Mouse (Mus musculus) adrenal gland, adult 2 months (tissue): Measurements from ENCODE around the gene Ankub1. TPM values are rescaled to one million over a fixed set of nuclear protein-coding genes. Genes with fewer than 3 reads are reported as not detected.

Source experiments
- DNase-seq: peaks from one replicate; pipeline ENCODE4 v3.0.0; 2021
- microRNA-seq, 2 experiments: library from miRNA; unstranded; fragments of <30 nt; microRNA quantifications; one replicate each; pipeline ENCODE4 v1.2.0; 2021
- polyA plus RNA-seq: library from polyadenylated mRNA; depleted of rRNA; stranded (reverse); fragments of >200 nt; gene quantifications from 2 replicates; pipeline ENCODE4 v1.2.3, GENCODE M21; 2012; rRNA removed
- total RNA-seq, 2 experiments: library from RNA; stranded (reverse); gene quantifications; 2 replicates each; pipeline ENCODE4 v1.2.3; 2021

Ankub1 gene
- total and polyA plus RNA-seq, 3 experiments: not detected

DNA sequence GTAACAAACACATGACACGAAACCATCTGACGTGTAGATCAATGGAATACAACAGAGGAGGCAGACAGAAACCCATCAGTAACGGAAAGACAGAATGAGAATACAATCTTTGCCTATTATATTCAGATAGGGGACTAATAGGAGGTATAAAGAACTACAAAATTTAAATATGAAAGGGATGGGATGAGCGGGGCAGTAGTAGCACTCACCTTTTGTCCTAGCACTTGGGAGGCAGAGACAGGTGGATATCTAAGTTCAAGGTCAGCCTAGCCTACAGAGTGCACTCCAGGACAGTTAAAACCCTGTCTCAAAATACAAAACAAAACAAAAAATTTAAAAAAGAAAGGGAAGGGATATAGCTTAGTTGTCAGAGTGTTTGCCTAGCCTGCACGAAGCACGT is 49.4 kb downstream of the Ankub1 start:
- DNase-seq: no peak

DNA sequence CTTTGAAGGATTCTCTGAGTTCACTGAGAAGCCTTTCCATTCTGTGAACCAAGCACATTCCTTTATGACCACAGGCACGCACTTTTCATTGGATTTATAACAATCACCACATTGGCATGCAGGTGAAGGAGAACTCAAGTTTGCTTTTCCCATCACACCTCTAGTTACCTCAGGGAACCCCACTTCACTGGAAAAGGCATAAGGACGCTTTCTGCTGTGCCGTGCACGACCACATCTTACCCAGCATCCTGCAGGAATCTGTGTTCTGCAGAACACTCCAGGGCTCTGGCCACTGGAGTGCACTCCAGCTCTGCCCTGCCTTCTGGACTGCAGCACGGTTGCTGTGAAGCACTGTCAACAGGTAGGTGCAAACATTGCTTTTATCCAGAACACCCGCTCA is 55.0 kb downstream of the Ankub1 start:
- DNase-seq: no peak

DNA sequence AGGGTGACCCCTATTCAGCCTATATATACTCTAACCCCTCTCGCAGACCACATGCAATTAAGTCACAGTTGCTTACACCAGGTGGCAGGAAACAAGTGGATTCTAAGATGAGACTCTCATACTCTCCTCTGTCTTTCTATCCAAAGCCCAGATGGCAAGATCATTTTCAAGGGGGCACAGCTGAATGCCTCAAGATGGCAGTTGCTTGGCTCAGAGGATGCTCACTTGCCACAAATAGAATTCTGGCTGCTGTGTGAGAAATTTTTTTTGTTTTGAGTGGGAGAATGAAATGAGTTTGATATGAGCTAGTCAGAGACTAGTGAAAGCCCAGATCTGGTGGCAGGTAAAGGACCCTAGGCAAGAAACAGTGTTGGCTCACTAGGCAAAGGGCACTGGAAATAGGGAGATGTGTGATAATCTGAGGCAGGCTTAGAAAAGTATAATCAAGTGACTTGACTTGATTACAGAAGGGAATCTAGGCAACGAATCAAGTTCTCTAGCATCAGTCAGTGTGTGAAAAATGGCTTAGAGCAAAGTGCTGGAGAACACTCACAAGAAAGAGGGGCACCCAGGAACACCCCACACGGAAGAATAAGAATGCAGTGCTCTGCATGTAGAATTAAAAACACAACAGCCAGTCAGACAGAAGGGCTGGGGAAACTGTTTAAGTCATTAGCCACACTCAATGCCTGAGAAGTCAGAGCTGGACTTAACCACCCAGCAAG is 57.7 kb downstream of the Ankub1 start:
- no peak for DNase-seq

DNA sequence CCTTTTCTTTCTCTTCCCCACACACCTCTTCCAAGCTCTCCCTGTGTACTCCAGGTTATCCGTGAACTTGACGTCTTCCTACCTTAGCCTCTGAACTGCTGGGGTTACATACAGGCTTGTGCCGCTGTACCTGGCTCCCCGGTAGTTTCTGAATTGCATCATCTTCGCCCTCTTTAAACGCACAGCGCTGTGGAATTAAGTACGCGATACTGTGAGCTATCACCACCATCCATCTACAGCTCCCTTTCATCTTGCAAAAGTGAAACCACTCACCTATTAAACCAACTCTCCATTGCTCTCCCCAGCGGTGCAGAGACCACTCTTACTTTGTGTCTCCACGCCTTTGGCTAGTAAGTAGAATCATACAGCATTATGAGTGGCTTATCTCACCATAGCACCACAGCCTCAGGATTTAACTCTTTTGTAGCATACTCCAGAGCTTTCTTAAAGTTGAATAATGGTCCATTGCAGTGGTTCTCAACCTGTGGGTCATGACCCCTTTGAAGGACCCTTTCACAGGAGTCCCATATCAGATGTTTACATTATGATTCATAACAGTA is 65.6 kb downstream of the Ankub1 start:
- DNase-seq: no peak

DNA sequence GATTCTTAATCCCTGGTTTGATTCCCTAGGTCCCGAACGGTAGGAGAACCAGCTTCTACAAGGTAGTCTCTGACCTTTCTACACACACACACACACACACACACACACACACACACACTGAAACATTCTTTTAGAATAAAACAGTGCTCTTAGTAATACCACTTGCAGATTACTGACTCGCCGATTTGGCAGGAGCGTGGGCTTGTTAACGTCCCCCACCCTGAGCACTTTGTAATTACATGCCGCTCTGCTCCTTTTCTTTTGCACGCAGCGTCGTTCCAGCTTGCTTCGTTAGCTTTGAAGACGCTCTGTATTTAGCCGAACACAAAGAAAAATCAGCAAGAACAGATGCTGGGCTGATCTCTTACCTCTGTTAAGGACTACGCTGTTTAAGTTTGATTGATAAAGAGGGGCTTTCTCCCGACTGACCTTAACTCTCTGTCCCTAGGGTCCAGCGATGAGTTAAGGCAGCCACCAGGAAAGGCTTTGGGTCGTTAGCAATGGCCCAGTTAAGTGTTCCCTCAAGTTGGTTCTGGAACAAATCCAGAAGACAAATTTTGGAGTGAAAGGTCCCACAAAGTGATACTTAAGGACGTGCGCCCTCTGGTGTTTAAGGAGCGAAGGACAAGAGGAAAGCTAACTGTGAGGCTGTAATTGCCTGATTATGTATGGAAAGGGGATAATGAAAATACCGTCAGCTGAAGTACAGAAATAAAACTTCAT is 67.2 kb downstream of the Ankub1 start:
- peak; percentile 54 for DNase-seq

DNA sequence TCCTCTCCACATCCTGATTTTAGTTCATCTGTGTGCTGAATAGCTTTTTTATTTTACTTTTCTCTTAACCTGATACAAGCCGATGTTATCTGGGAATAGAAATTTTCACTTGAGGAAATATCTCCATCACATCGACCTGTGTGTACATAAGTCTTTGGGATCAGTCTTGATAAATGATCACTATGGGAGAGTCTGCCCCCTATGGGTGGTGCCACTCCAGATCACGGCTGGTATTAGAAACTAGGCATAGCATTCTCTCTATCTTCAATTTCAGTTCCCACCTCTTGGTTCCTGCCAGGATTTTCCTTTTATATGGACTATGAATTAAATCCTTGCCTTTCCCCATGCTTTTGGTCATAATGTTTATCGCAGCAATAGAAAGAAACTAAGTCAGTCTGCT is 72.9 kb downstream of the Ankub1 start:
- DNase-seq: peak; percentile 54

DNA sequence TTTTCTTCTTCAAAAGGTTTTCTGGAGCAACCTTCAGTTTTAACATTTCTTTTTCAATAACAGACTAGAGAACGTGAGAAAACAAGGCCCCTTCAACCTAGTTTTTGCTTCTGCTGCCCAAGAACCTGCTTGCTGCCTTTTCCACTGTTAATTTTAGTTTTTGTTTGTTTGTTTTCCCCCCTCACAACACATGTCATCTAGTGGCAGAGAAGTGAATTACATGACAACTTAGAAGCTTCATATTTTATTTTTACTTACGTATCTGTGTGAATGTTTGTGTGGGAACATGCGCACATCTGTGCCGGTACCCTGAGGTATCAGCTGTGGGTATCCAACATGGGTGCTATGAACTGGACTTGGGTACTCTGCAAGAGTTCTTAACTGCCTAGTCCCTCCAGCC is 76.9 kb downstream of the Ankub1 start:
- no peak for DNase-seq

DNA sequence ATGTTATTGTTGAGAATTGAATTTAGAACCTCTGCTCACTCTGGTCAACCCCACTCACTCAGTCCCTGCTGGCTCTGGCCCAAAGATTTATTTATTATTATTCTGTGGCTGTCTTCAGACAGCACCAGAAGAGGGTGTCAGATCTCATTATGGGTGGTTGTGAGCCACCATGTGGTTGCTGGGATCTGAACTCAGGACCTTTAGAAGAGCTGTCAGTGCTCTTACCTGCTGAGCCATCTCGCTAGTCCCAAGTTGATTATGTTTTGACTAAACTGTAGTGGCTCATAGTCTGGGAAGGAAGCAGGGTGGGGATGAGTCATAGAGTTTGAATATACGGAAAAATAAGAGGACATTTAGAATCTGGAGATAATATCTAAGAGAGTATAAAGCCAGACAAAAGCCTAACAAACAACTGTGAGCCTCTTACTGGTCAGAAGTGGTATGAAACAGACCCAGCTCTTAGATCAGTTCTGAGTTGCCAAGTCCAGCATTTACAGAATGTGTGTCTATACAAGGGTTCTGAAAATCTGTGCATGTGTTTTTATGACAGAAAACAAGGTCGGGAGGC is 80.1 kb downstream of the Ankub1 start:
- no peak for DNase-seq

DNA sequence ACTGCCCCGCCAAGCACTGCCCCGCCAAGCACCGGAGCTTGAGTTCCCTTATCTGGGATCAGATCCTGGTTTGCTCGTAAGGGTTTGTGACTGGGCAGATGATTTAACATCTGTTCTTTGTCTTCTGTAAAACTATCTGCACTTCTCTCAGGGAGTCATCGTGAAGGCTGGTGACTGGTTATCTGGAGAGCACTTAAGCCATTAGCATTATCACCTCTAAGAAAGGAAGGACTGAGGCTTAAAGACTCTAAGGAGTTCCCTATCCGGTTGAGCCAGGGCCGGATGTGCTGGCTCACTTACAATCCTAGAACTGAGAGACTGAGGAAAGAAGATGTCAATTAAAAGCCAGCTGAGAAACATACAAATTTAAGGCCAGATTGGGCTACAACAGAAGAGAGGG is 80.8 kb downstream of the Ankub1 start:
- DNase-seq: no peak

Small RNAs within 50 kb of the gene (microRNA-seq; reads per million reads assigned to microRNA genes)
- gene Mir6377: 0 reads per million in 2 experiments

Other genes with a start within 250 kb of the Ankub1 start
- 10 to 100 TPM; 34.9 to 38.5 TPM for gene Wwtr1, start 116.9 kb downstream of the Ankub1 start, total RNA-seq
- 26.6 and 32.0 TPM in 2 replicates for gene Wwtr1, start 116.9 kb downstream of the Ankub1 start, polyA plus RNA-seq
- 10 to 100 TPM; 21.4 to 30.7 TPM for gene Commd2, start 41.1 kb downstream of the Ankub1 start, total RNA-seq
- gene Commd2, start 41.1 kb downstream of the Ankub1 start, polyA plus RNA-seq: 7.7 and 9.6 TPM in 2 replicates
- gene Rnf13, start 43.3 kb upstream of the Ankub1 start, total RNA-seq: 100 to 1,000 TPM; 100 to 141 TPM
- gene Rnf13, start 43.3 kb upstream of the Ankub1 start, polyA plus RNA-seq: 24.7 and 42.7 TPM in 2 replicates
- 10 to 100 TPM; 38.3 to 67.6 TPM for gene Pfn2, start 155.3 kb upstream of the Ankub1 start, total RNA-seq
- gene Pfn2, start 155.3 kb upstream of the Ankub1 start, polyA plus RNA-seq: 28.6 and 31.6 TPM in 2 replicates